Mouse (Mus musculus) heart, postnatal 0 days (tissue): ENCODE results near the gene Btd.

ENCODE experiments used
- CTCF ChIP-seq: IDR thresholded peaks from 2 replicates; pipeline ENCODE4 v1.5.1; 2016; ENCODE audit warnings: antibody characterized with exemption, control low read depth, low read depth
- EP300 ChIP-seq: IDR thresholded peaks from 2 replicates; pipeline ENCODE4 v1.6.1; 2016; ENCODE audit warnings: antibody characterized with exemption, low read depth

DNA sequence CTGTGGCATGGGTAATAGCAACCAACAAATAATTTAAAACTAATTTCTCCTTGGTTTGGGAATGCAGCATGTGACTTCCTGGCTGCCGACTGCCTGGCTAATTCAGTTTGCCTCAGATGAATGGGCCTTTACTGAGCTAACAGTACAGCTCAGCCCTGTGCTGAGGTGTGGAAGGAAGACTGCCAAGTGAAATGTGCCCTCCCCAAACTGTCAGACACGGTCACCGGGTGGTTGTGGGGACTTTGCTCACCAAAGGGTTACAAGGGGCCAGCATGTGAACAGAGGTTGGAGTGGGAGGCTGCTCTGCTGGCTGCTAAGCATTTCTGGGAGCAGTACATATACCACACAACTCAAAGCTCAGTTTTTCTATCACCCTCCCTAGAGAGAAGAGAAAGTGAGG is 46.1 kb upstream of the Btd start:
- TF ChIP-seq CTCF (no peak), EP300 (no peak)
